7 mouse cellular contexts compared by ENCODE assay signal in genomic region chr15:78172256-78172898, GRCm38 (mm10). TPM values are rescaled to one million over a fixed set of nuclear protein-coding genes. Genes with fewer than 3 reads are reported as not detected.
A peak's percentile ranks its signal among the peaks of the same experiment; 100 is the strongest.
DNase-seq lines count a peak whose midpoint lies in the region; ATAC-seq and TF ChIP-seq lines count a peak whose summit lies in the region.

No protein-coding gene starts in this region.

- no peak overlapping the region for H3K9ac ChIP-seq in stomach, embryonic 14.5 days (replicated peaks; ENCODE audit: low read depth, low read length)
- H3K9ac ChIP-seq in stomach, postnatal 0 days (ENCODE audit: low read length), result no peak overlapping the region

- H3K4me3 ChIP-seq in stomach, embryonic 14.5 days (ENCODE audit: low read depth, low read length), result no peak overlapping the region
- no peak overlapping the region for H3K4me3 ChIP-seq in stomach, postnatal 0 days (ENCODE audit: low read depth, low read length)

- whole genome bisulfite sequencing in stomach, embryonic 14.5 days, result 73% methylated on average over 11 of the region's 11 CpGs
- WGBS in stomach, postnatal 0 days, result 74% methylated on average over 11 of the region's 11 CpGs

- peaks cover 9% of the 10 kb centered on the region for H3K4me1 ChIP-seq in stomach, embryonic 14.5 days (ENCODE audit: control insufficient read depth, insufficient read depth, low read length)
- peaks cover 2% of the 10 kb centered on the region; the same call in 1 of the 2 replicates for H3K4me1 ChIP-seq in stomach, postnatal 0 days (replicated peaks; ENCODE audit: control insufficient read depth, insufficient read depth)

- H3K9me3 ChIP-seq in stomach, embryonic 14.5 days (ENCODE audit: control insufficient read depth, low read depth, low read length), result no peaks in the 10 kb centered on the region
- H3K9me3 ChIP-seq in stomach, postnatal 0 days (ENCODE audit: control insufficient read depth, low read length), result no peaks in the 10 kb centered on the region

- intact Hi-C loops in left cerebral cortex, postnatal 4 days (cut with DNase I), result loop anchor here (2.0 to 5.0 kb wide), 2 partner anchors 54 to 190 kb away; no protein-coding TSS in a partner anchor

- TF ChIP-seq EP300 in stomach, postnatal 0 days (optimal IDR thresholded peaks at IDR 0.05), result no peak

- no peaks in the 10 kb centered on the region for H3K27me3 ChIP-seq in stomach, embryonic 14.5 days (ENCODE audit: control insufficient read depth, insufficient read depth, low read length)
- no peaks in the 10 kb centered on the region for H3K27me3 ChIP-seq in stomach, postnatal 0 days (ENCODE audit: control insufficient read depth, insufficient read depth, low read length)

- peak overlapping the region; percentile 67; the same call in 1 of the 2 replicates for H3K4me2 ChIP-seq in stomach, embryonic 14.5 days (replicated peaks; ENCODE audit: low read depth, low read length)
- H3K4me2 ChIP-seq in stomach, postnatal 0 days (replicated peaks; ENCODE audit: low read depth), result no peak overlapping the region

- TF ChIP-seq CTCF in stomach, postnatal 0 days (IDR thresholded peaks at IDR 0.05; ENCODE audit: low read depth), result no peak

- H3K36me3 ChIP-seq in stomach, embryonic 14.5 days (ENCODE audit: control insufficient read depth, insufficient read depth, low read length), result peaks cover under 1% of the 10 kb centered on the region; the same call in 1 of the 2 replicates
- H3K36me3 ChIP-seq in stomach, postnatal 0 days (ENCODE audit: control insufficient read depth, insufficient read depth, low read length), result no peaks in the 10 kb centered on the region

- no peak overlapping the region for H3K27ac ChIP-seq in stomach, embryonic 14.5 days (ENCODE audit: low read length)
- no peak overlapping the region for H3K27ac ChIP-seq in stomach, postnatal 0 days (replicated peaks)

- no peak for DNase-seq in stomach, postnatal 0 days (ENCODE audit: low spot score)
- DNase-seq in cerebellum, postnatal 25 days, result peak; percentile 55 to 69
- DNase-seq in left cerebral cortex, postnatal 4 days, result peak; percentile 51
- DNase-seq in right cerebral cortex, postnatal 4 days, result peak; percentile 44
- no peak for DNase-seq in kidney, postnatal 25 days

- ATAC-seq in stomach, embryonic 14.5 days (ENCODE audit: insufficient number of reproducible peaks, insufficient read depth, low FRiP score, low read depth), result no peak
- no peak for ATAC-seq in stomach, postnatal 0 days (ENCODE audit: low FRiP score, low TSS enrichment)
- ATAC-seq in erythroid progenitor cell, adult 5-6 weeks (replicated peaks; ENCODE audit: low FRiP score, poor library complexity, severe bottlenecking), result no peak

RNA-seq across cellular contexts. Expression of gene Ift27, which starts 1.5 kb away (rescaled TPM):
- polyA plus RNA-seq in stomach, embryonic 14.5 days (2014; fragmentation: Nextera tagmentation; extraction: Ambion mirVana), result 85.6 and 97.3 TPM in 2 replicates
- 42.2 and 42.5 TPM in 2 replicates for polyA plus RNA-seq in stomach, postnatal 0 days (2015; fragmentation: Nextera tagmentation; extraction: Ambion mirVana)
- total RNA-seq in left cerebral cortex, postnatal 4 days (2021), result 10 to 100 TPM; 39.9 to 41.0 TPM
- total RNA-seq in erythroid progenitor cell, adult 5-6 weeks (2015; ENCODE audit: low replicate concordance), result 19.7 and 41.4 TPM in 2 replicates
- 2.5 and 6.4 TPM in 2 replicates for total RNA-seq in erythroid progenitor cell, adult 5-6 weeks (2017; ENCODE audit: low replicate concordance)

RNA-seq across cellular contexts. Expression of gene Pvalb, which starts 33.8 kb away (rescaled TPM):
- polyA plus RNA-seq in stomach, embryonic 14.5 days (2014; fragmentation: Nextera tagmentation; extraction: Ambion mirVana), result not detected in 2 replicates
- polyA plus RNA-seq in stomach, postnatal 0 days (2015; fragmentation: Nextera tagmentation; extraction: Ambion mirVana), result 0.11 TPM in 1 of 2 replicates, not detected in the other
- under 1 TPM; 0.40 to 0.89 TPM for total RNA-seq in left cerebral cortex, postnatal 4 days (2021)
- total RNA-seq in erythroid progenitor cell, adult 5-6 weeks (2015; ENCODE audit: low replicate concordance), result not detected in 2 replicates
- not detected in 2 replicates for total RNA-seq in erythroid progenitor cell, adult 5-6 weeks (2017; ENCODE audit: low replicate concordance)

RNA-seq across cellular contexts. Expression of gene Cacng2, which starts 52.5 kb away (rescaled TPM):
- polyA plus RNA-seq in stomach, embryonic 14.5 days (2014; fragmentation: Nextera tagmentation; extraction: Ambion mirVana), result 0.06 and 0.15 TPM in 2 replicates
- 0.02 and 0.05 TPM in 2 replicates for polyA plus RNA-seq in stomach, postnatal 0 days (2015; fragmentation: Nextera tagmentation; extraction: Ambion mirVana)
- 10 to 100 TPM; 36.0 to 36.7 TPM for total RNA-seq in left cerebral cortex, postnatal 4 days (2021)
- total RNA-seq in erythroid progenitor cell, adult 5-6 weeks (2015; ENCODE audit: low replicate concordance), result not detected in 2 replicates
- not detected in 2 replicates for total RNA-seq in erythroid progenitor cell, adult 5-6 weeks (2017; ENCODE audit: low replicate concordance)

Comparison
In these comparisons a context has a peak if more than half of its experiments do, and no peak if none do; other contexts are left out.
1. DNase-seq: peak in cerebellum, postnatal 25 days (2 of 2), left cerebral cortex, postnatal 4 days (single experiment) and right cerebral cortex, postnatal 4 days (single experiment); none in stomach, postnatal 0 days (single experiment) and kidney, postnatal 25 days (0 of 2).
2. RNA of gene Cacng2, which starts 52.5 kb away (total RNA-seq): 36.0 to 36.7 TPM in left cerebral cortex, postnatal 4 days; not detected in erythroid progenitor cell, adult 5-6 weeks; every median in the first group is over 10 times any median in the second.